8 mouse cellular contexts compared by ENCODE assay signal in genomic region chr7:16922360-16922973, GRCm38 (mm10). TPM values are rescaled to one million over a fixed set of nuclear protein-coding genes. Genes with fewer than 3 reads are reported as not detected.
DNase-seq lines count a peak whose midpoint lies in the region; ATAC-seq and TF ChIP-seq lines count a peak whose summit lies in the region.

No protein-coding gene starts in this region.

- no peak for TF ChIP-seq CTCF in ES-Bruce4 (IDR thresholded peaks at IDR 0.05; ENCODE audit: low read depth, low read length)
- no peak for TF ChIP-seq CTCF in cortical plate, adult 2 months (IDR thresholded peaks at IDR 0.05; ENCODE audit: extremely low read depth, insufficient read depth, low read length)

- DNase-seq in heart, adult 8-10 months (ENCODE audit: low spot score), result no peak
- DNase-seq in hindbrain, embryonic 14.5 days (ENCODE audit: low spot score), result no peak

- peak overlapping the region; percentile 91 for H3K9ac ChIP-seq in heart, embryonic 12.5 days
- H3K9ac ChIP-seq in ES-Bruce4 (ENCODE audit: low read depth, poor library complexity, severe bottlenecking), result peak overlapping the region; percentile 97
- H3K9ac ChIP-seq in hindbrain, embryonic 14.5 days, result peak overlapping the region; percentile 99
- H3K9ac ChIP-seq in limb, embryonic 12.5 days (replicated peaks), result peak overlapping the region; percentile 94
- peak overlapping the region; percentile 88 for H3K9ac ChIP-seq in neural tube, embryonic 15.5 days (replicated peaks)

- WGBS in heart, embryonic 12.5 days, result 51% methylated on average over 10 of the region's 10 CpGs
- WGBS in hindbrain, embryonic 14.5 days, result 32% methylated on average over 10 of the region's 10 CpGs
- 60% methylated on average over 10 of the region's 10 CpGs for WGBS in limb, embryonic 12.5 days
- 30% methylated on average over 10 of the region's 10 CpGs for WGBS in neural tube, embryonic 15.5 days

- no peaks in the 10 kb centered on the region for H3K27me3 ChIP-seq in heart, embryonic 12.5 days (replicated peaks)
- H3K27me3 ChIP-seq in ES-Bruce4 (ENCODE audit: control insufficient read depth, insufficient read depth, low read length, poor library complexity, severe bottlenecking), result no peaks in the 10 kb centered on the region
- no peaks in the 10 kb centered on the region for H3K27me3 ChIP-seq in hindbrain, embryonic 14.5 days (ENCODE audit: control insufficient read depth, insufficient read depth, low read length)
- H3K27me3 ChIP-seq in limb, embryonic 12.5 days, result no peaks in the 10 kb centered on the region
- H3K27me3 ChIP-seq in neural tube, embryonic 15.5 days (replicated peaks), result no peaks in the 10 kb centered on the region

- TF ChIP-seq POLR2A in ES-Bruce4 (IDR thresholded peaks at IDR 0.05; ENCODE audit: insufficient read depth, low read length), result no peak
- TF ChIP-seq POLR2A in cortical plate, adult 2 months (IDR thresholded peaks at IDR 0.05; ENCODE audit: extremely low read depth, insufficient read depth, low read length), result peak; percentile 81

- peak overlapping the region; percentile 82 for H3K4me3 ChIP-seq in heart, embryonic 12.5 days
- peak overlapping the region; percentile 94 for H3K4me3 ChIP-seq in ES-Bruce4 (ENCODE audit: low read depth, low read length)
- peak overlapping the region; percentile 73 for H3K4me3 ChIP-seq in cortical plate, adult 2 months (ENCODE audit: insufficient read depth, low read length)
- H3K4me3 ChIP-seq in hindbrain, embryonic 14.5 days (replicated peaks; ENCODE audit: low read length), result peak overlapping the region; percentile 91
- peak overlapping the region; percentile 85 for H3K4me3 ChIP-seq in limb, embryonic 12.5 days (replicated peaks)
- peak overlapping the region; percentile 86 for H3K4me3 ChIP-seq in neural tube, embryonic 15.5 days (replicated peaks)

- H3K27ac ChIP-seq in heart, embryonic 12.5 days (ENCODE audit: poor library complexity, severe bottlenecking), result no peak overlapping the region
- no peak overlapping the region for H3K27ac ChIP-seq in ES-Bruce4 (ENCODE audit: insufficient read depth, low read length)
- H3K27ac ChIP-seq in cortical plate, adult 2 months (ENCODE audit: insufficient read depth, low read length), result peak overlapping the region; percentile 93
- peak overlapping the region; percentile 95 for H3K27ac ChIP-seq in hindbrain, embryonic 14.5 days
- peak overlapping the region; percentile 97 for H3K27ac ChIP-seq in limb, embryonic 12.5 days
- peak overlapping the region; percentile 99 for H3K27ac ChIP-seq in neural tube, embryonic 15.5 days (replicated peaks)

- no peaks in the 10 kb centered on the region for H3K9me3 ChIP-seq in heart, embryonic 12.5 days (replicated peaks)
- no peaks in the 10 kb centered on the region for H3K9me3 ChIP-seq in ES-Bruce4 (replicated peaks; ENCODE audit: control insufficient read depth, insufficient read depth, low read length, poor library complexity, severe bottlenecking)
- H3K9me3 ChIP-seq in hindbrain, embryonic 14.5 days (ENCODE audit: control insufficient read depth, low read length), result no peaks in the 10 kb centered on the region
- H3K9me3 ChIP-seq in limb, embryonic 12.5 days, result no peaks in the 10 kb centered on the region
- H3K9me3 ChIP-seq in neural tube, embryonic 15.5 days (replicated peaks), result no peaks in the 10 kb centered on the region

- H3K4me2 ChIP-seq in heart, embryonic 12.5 days, result peak overlapping the region; percentile 97
- peak overlapping the region; percentile 96 for H3K4me2 ChIP-seq in hindbrain, embryonic 14.5 days (replicated peaks)
- peak overlapping the region; percentile 94 for H3K4me2 ChIP-seq in limb, embryonic 12.5 days
- peak overlapping the region; percentile 80 for H3K4me2 ChIP-seq in neural tube, embryonic 15.5 days

- no peak for TF ChIP-seq EP300 in ES-Bruce4 (IDR thresholded peaks at IDR 0.05; ENCODE audit: insufficient read depth, low read depth, low read length)

- ATAC-seq in heart, embryonic 12.5 days (ENCODE audit: insufficient number of reproducible peaks, low FRiP score), result no peak
- ATAC-seq in hindbrain, embryonic 14.5 days (ENCODE audit: low FRiP score), result no peak
- no peak for ATAC-seq in limb, embryonic 12.5 days (ENCODE audit: insufficient number of reproducible peaks, insufficient read depth, low FRiP score, low TSS enrichment, low read depth)
- 0 out of 2 replicates have a peak, but pooled peaks have one; percentile 1 for ATAC-seq in neural tube, embryonic 15.5 days (ENCODE audit: low FRiP score)
- ATAC-seq in activated CD4-positive, CD25-positive, alpha-beta regulatory T cell, adult 4 months, result no peak

- peaks cover 40% of the 10 kb centered on the region for H3K4me1 ChIP-seq in heart, embryonic 12.5 days (replicated peaks)
- H3K4me1 ChIP-seq in ES-Bruce4 (ENCODE audit: control insufficient read depth, insufficient read depth, low read length), result peaks cover 4% of the 10 kb centered on the region
- H3K4me1 ChIP-seq in cortical plate, adult 2 months (ENCODE audit: control insufficient read depth, insufficient read depth, low read length), result peaks cover 16% of the 10 kb centered on the region
- peaks cover 43% of the 10 kb centered on the region for H3K4me1 ChIP-seq in hindbrain, embryonic 14.5 days (replicated peaks; ENCODE audit: control insufficient read depth, insufficient read depth, low read length)
- H3K4me1 ChIP-seq in limb, embryonic 12.5 days (replicated peaks), result peaks cover 41% of the 10 kb centered on the region
- H3K4me1 ChIP-seq in neural tube, embryonic 15.5 days, result peaks cover 58% of the 10 kb centered on the region

- peaks cover 29% of the 10 kb centered on the region for H3K36me3 ChIP-seq in heart, embryonic 12.5 days
- peaks cover 5% of the 10 kb centered on the region for H3K36me3 ChIP-seq in ES-Bruce4 (ENCODE audit: control insufficient read depth, insufficient read depth, low read length, poor library complexity, severe bottlenecking)
- H3K36me3 ChIP-seq in hindbrain, embryonic 14.5 days (replicated peaks; ENCODE audit: control insufficient read depth, insufficient read depth), result peaks cover 22% of the 10 kb centered on the region
- H3K36me3 ChIP-seq in limb, embryonic 12.5 days, result peaks cover 34% of the 10 kb centered on the region
- peaks cover 20% of the 10 kb centered on the region for H3K36me3 ChIP-seq in neural tube, embryonic 15.5 days

RNA-seq across cellular contexts. Expression of gene Calm3, which starts 1.4 kb away (rescaled TPM):
- polyA plus RNA-seq in heart, embryonic 12.5 days (2016; fragmentation: Nextera tagmentation; extraction: Ambion mirVana), result 83.6 and 95.0 TPM in 2 replicates
- 100 to 1,000 TPM; 153 to 208 (median 191) TPM for total RNA-seq in heart, adult 8-10 months (2022)
- 358 and 368 TPM in 2 replicates for polyA plus RNA-seq in ES-Bruce4 (2011; ENCODE audit: insufficient read depth, insufficient read length, low read depth, missing spikeins)
- polyA plus RNA-seq in cortical plate, adult 2 months (2012; rRNA removed), result 1,956 and 2,049 TPM in 2 replicates
- 510 and 527 TPM in 2 replicates for polyA plus RNA-seq in hindbrain, embryonic 14.5 days (2014; fragmentation: Nextera tagmentation; extraction: Ambion mirVana)
- polyA plus RNA-seq in limb, embryonic 12.5 days (2016; fragmentation: Nextera tagmentation; extraction: Ambion mirVana), result 108 and 123 TPM in 2 replicates
- polyA plus RNA-seq in neural tube, embryonic 15.5 days (2015; fragmentation: Nextera tagmentation; extraction: Ambion mirVana), result 336 and 404 TPM in 2 replicates
- polyA plus RNA-seq in activated CD4-positive, CD25-positive, alpha-beta regulatory T cell, adult 4 months (2017; shearing (Covaris generic)), result 100 to 1,000 TPM; 106 to 159 TPM

RNA-seq across cellular contexts. Expression of gene Ptgir, which starts 16.2 kb away (rescaled TPM):
- polyA plus RNA-seq in heart, embryonic 12.5 days (2016; fragmentation: Nextera tagmentation; extraction: Ambion mirVana), result 0.28 and 0.34 TPM in 2 replicates
- 1 to 10 TPM; 1.9 to 3.5 (median 3.1) TPM for total RNA-seq in heart, adult 8-10 months (2022)
- polyA plus RNA-seq in ES-Bruce4 (2011; ENCODE audit: insufficient read depth, insufficient read length, low read depth, missing spikeins), result not detected in 2 replicates
- polyA plus RNA-seq in cortical plate, adult 2 months (2012; rRNA removed), result 0.08 and 0.17 TPM in 2 replicates
- polyA plus RNA-seq in hindbrain, embryonic 14.5 days (2014; fragmentation: Nextera tagmentation; extraction: Ambion mirVana), result 0.26 TPM in 1 of 2 replicates, not detected in the other
- 0.96 and 1.1 TPM in 2 replicates for polyA plus RNA-seq in limb, embryonic 12.5 days (2016; fragmentation: Nextera tagmentation; extraction: Ambion mirVana)
- polyA plus RNA-seq in neural tube, embryonic 15.5 days (2015; fragmentation: Nextera tagmentation; extraction: Ambion mirVana), result 1.1 and 1.3 TPM in 2 replicates
- 10 to 100 TPM; 11.8 to 13.2 TPM for polyA plus RNA-seq in activated CD4-positive, CD25-positive, alpha-beta regulatory T cell, adult 4 months (2017; shearing (Covaris generic))

RNA-seq across cellular contexts. Expression of gene Pnmal2, which starts 22.0 kb away (rescaled TPM):
- polyA plus RNA-seq in heart, embryonic 12.5 days (2016; fragmentation: Nextera tagmentation; extraction: Ambion mirVana), result 3.5 and 4.2 TPM in 2 replicates
- 1 to 10 TPM; 3.5 to 4.9 (median 4.3) TPM for total RNA-seq in heart, adult 8-10 months (2022)
- polyA plus RNA-seq in ES-Bruce4 (2011; ENCODE audit: insufficient read depth, insufficient read length, low read depth, missing spikeins), result 1.5 and 1.6 TPM in 2 replicates
- 89.8 and 103 TPM in 2 replicates for polyA plus RNA-seq in cortical plate, adult 2 months (2012; rRNA removed)
- 96.1 and 96.4 TPM in 2 replicates for polyA plus RNA-seq in hindbrain, embryonic 14.5 days (2014; fragmentation: Nextera tagmentation; extraction: Ambion mirVana)
- 16.6 and 16.9 TPM in 2 replicates for polyA plus RNA-seq in limb, embryonic 12.5 days (2016; fragmentation: Nextera tagmentation; extraction: Ambion mirVana)
- 117 and 137 TPM in 2 replicates for polyA plus RNA-seq in neural tube, embryonic 15.5 days (2015; fragmentation: Nextera tagmentation; extraction: Ambion mirVana)
- not detected for polyA plus RNA-seq in activated CD4-positive, CD25-positive, alpha-beta regulatory T cell, adult 4 months (2017; shearing (Covaris generic))

RNA-seq across cellular contexts. Expression of gene Gng8, which starts 30.9 kb away (rescaled TPM):
- 2.3 and 4.3 TPM in 2 replicates for polyA plus RNA-seq in heart, embryonic 12.5 days (2016; fragmentation: Nextera tagmentation; extraction: Ambion mirVana)
- total RNA-seq in heart, adult 8-10 months (2022), result 1 to 10 TPM; 1.0 to 1.5 (median 1.1) TPM
- polyA plus RNA-seq in ES-Bruce4 (2011; ENCODE audit: insufficient read depth, insufficient read length, low read depth, missing spikeins), result 4.5 and 4.6 TPM in 2 replicates
- 8.3 and 10.9 TPM in 2 replicates for polyA plus RNA-seq in cortical plate, adult 2 months (2012; rRNA removed)
- 0.78 and 2.5 TPM in 2 replicates for polyA plus RNA-seq in hindbrain, embryonic 14.5 days (2014; fragmentation: Nextera tagmentation; extraction: Ambion mirVana)
- 13.2 and 16.2 TPM in 2 replicates for polyA plus RNA-seq in limb, embryonic 12.5 days (2016; fragmentation: Nextera tagmentation; extraction: Ambion mirVana)
- 4.0 and 4.1 TPM in 2 replicates for polyA plus RNA-seq in neural tube, embryonic 15.5 days (2015; fragmentation: Nextera tagmentation; extraction: Ambion mirVana)
- polyA plus RNA-seq in activated CD4-positive, CD25-positive, alpha-beta regulatory T cell, adult 4 months (2017; shearing (Covaris generic)), result not detected

RNA-seq across cellular contexts. Expression of gene Pnmal1, which starts 37.0 kb away (rescaled TPM):
- polyA plus RNA-seq in heart, embryonic 12.5 days (2016; fragmentation: Nextera tagmentation; extraction: Ambion mirVana), result 0.14 and 0.28 TPM in 2 replicates
- total RNA-seq in heart, adult 8-10 months (2022), result not detected
- polyA plus RNA-seq in ES-Bruce4 (2011; ENCODE audit: insufficient read depth, insufficient read length, low read depth, missing spikeins), result not detected in 2 replicates
- 60.2 and 64.8 TPM in 2 replicates for polyA plus RNA-seq in cortical plate, adult 2 months (2012; rRNA removed)
- 52.1 and 63.2 TPM in 2 replicates for polyA plus RNA-seq in hindbrain, embryonic 14.5 days (2014; fragmentation: Nextera tagmentation; extraction: Ambion mirVana)
- polyA plus RNA-seq in limb, embryonic 12.5 days (2016; fragmentation: Nextera tagmentation; extraction: Ambion mirVana), result 1.4 and 1.5 TPM in 2 replicates
- polyA plus RNA-seq in neural tube, embryonic 15.5 days (2015; fragmentation: Nextera tagmentation; extraction: Ambion mirVana), result 43.3 and 52.0 TPM in 2 replicates
- not detected for polyA plus RNA-seq in activated CD4-positive, CD25-positive, alpha-beta regulatory T cell, adult 4 months (2017; shearing (Covaris generic))

Comparison
In these comparisons a context has a peak if more than half of its experiments do, and no peak if none do; other contexts are left out.
1. H3K27ac ChIP-seq: peak in cortical plate, adult 2 months (single experiment), hindbrain, embryonic 14.5 days (single experiment), limb, embryonic 12.5 days (single experiment) and neural tube, embryonic 15.5 days (single experiment); none in heart, embryonic 12.5 days (single experiment) and ES-Bruce4 (single experiment).
2. Peak in every context shown above with its lines, with median percentiles within 50 percentile points of each other: H3K4me2 ChIP-seq, H3K4me3 ChIP-seq and H3K9ac ChIP-seq.